Mouse (Mus musculus) retina, postnatal 7 days (tissue): Measurements from ENCODE around the gene Tmprss9.

Experiments
- DNase-seq: peaks from one replicate; pipeline ENCODE4 v3.0.0-alpha.2; 2012; ENCODE audit warnings: low read depth, low spot score

Gene Tmprss9

GRCm38 (mm10) chr10:80915260-80915659 lies 43.6 kb downstream of the Tmprss9 start:
- DNase-seq = no peak

DNA sequence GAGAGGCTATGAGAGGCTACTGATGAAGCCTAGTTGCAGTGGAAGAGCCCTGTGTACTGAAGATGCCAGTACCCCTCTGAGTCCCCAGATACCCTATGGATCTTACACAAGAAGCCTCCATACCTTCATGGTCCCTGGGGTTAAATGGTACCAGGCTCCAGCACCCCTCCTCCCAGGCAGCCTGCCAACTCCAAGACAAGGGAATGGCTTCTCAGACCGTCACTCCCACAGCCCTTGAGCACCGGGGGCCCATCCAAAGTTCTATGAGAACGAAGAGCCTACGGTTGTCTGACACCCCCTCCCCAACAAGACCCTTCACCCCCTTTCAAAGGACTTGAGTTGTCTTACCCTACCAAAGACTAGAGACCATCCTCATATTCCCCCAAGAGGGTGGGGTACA lies 44.1 kb downstream of the Tmprss9 start:
- DNase-seq = no peak

GRCm38 (mm10) chr10:80917336-80917778 lies 45.7 kb downstream of the Tmprss9 start:
- DNase-seq = no peak

- peak; percentile 54 for DNase-seq
Observed at GRCm38 (mm10) chr10:80917779-80918434, 46.3 kb downstream of the Tmprss9 start, which contains the start of gene Lmnb2. Gene Lmnb2, minus strand, starts transcription at chr10:80918245.

- no peak for DNase-seq
Observed at GRCm38 (mm10) chr10:80921923-80922322, 50.3 kb downstream of the Tmprss9 start.

GRCm38 (mm10) chr10:80925472-80925871 lies 53.8 kb downstream of the Tmprss9 start:
- DNase-seq = no peak

- peak; percentile 81 for DNase-seq
Observed at GRCm38 (mm10) chr10:80928586-80929298, 57.1 kb downstream of the Tmprss9 start.

GRCm38 (mm10) chr10:80929299-80930226 lies 57.9 kb downstream of the Tmprss9 start, which contains the start of gene Gadd45b:
Gene Gadd45b, plus strand, starts transcription at chr10:80930073.
- peak; percentile 98 for DNase-seq

GRCm38 (mm10) chr10:80930361-80931152 lies 58.9 kb downstream of the Tmprss9 start:
- DNase-seq = no peak

- DNase-seq = no peak
Observed at GRCm38 (mm10) chr10:80931153-80931671, 59.6 kb downstream of the Tmprss9 start.

GRCm38 (mm10) chr10:80931695-80932094 lies 60.0 kb downstream of the Tmprss9 start:
- DNase-seq = no peak

DNA sequence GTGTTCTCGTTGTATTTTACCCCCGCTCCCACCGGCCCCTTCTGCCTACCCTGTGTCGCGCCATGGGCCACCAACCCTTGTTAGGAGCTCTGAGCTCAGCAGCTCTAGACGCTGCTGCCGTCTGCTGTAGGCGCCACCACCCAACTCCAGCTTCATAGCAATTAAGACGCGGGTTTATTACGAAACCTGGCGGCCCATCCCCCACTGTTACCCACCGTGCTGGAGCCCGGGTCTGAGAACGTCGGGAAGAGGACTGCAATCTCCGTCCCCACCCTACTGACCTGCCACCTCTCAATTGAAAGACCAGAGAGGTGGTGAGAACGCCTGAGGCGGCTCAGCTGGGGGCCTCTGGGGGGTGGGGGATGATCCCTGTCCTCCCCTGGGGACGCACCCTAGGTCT lies 60.6 kb downstream of the Tmprss9 start:
- no peak for DNase-seq

GRCm38 (mm10) chr10:80932700-80933420 lies 61.2 kb downstream of the Tmprss9 start:
- no peak for DNase-seq

- no peak for DNase-seq
Observed at GRCm38 (mm10) chr10:80933421-80933979, 61.9 kb downstream of the Tmprss9 start.

DNA sequence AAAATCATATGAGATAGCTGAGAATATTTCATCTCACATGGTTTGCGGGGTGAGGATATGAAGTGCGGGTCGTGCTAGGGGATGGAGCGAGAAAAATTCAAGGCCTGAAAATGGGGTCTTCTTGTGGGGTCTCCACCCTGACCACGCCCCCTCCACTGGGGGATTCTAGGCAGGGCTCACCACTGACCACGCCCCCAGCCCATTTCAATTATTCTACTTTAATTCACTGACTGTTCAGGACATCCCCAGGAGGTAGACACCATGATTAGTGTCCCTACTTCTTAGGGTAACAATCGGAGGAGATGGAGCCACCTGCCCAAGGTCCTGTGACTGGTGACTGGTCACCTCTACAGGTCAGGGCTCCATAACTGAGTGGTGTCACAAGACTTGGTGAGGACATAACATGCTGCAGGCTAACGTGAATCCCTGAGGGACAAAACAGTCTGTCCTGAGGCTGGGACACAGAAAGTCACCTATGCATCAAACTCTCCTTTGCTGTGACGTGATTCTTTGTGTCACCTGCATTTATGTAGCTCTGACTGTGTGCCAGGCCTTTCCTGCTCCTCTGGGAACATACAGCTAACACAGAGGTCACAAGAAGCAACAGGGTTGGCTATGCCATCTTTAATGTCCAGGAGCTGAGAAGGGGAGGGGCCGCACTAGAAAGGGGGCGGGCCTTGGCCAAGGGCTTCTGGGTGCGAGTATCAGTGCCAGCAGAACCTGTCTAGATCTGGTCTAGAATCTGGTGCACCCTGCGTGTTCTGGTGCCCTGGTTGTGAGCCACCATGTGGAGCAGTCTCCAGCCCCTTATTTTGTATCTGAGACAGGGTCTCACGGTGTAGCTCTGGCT lies 62.7 kb downstream of the Tmprss9 start:
- DNase-seq = no peak

DNA sequence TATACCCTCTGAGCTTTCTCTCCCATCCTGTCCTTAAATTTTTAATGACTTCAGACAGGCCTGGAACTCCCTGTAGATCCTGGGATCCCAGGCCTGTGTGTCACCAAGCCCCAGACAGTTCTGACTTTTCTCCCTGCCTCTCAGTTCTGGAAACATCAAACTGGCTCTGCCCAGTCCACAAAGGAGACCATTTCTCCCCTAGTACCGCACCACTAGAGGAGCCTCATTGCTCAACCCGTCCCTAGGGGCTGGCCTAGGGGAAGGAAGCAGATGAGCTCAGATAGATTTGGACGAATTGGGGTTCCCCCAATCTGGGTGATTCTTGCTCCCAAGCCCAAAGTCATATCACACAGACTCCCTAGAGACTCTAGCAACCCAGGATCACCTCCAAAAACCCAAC lies 63.6 kb downstream of the Tmprss9 start:
- DNase-seq = no peak

- no peak for DNase-seq
Observed at GRCm38 (mm10) chr10:80935698-80936097, 64.0 kb downstream of the Tmprss9 start.

- DNase-seq = no peak
Observed at GRCm38 (mm10) chr10:80936135-80936809, 64.6 kb downstream of the Tmprss9 start.
